Mouse (Mus musculus) olfactory bulb, adult 2 months (tissue): ENCODE measurements around the gene Macf1.

Experiments
- CTCF ChIP-seq: fragments of 200-500 bp; IDR thresholded peaks from 2 replicates; pipeline ENCODE4 v1.5.1; 2012; ENCODE audit warnings: low read depth, mild to moderate bottlenecking, low read length, moderate library complexity; ENCODE audit not compliant: insufficient read depth
- POLR2A ChIP-seq: fragments of 200-500 bp; IDR thresholded peaks from 2 replicates; pipeline ENCODE4 v1.6.1; 2012; ENCODE audit warnings: mild to moderate bottlenecking, low read depth, low read length, moderate library complexity; ENCODE audit not compliant: insufficient read depth

DNA sequence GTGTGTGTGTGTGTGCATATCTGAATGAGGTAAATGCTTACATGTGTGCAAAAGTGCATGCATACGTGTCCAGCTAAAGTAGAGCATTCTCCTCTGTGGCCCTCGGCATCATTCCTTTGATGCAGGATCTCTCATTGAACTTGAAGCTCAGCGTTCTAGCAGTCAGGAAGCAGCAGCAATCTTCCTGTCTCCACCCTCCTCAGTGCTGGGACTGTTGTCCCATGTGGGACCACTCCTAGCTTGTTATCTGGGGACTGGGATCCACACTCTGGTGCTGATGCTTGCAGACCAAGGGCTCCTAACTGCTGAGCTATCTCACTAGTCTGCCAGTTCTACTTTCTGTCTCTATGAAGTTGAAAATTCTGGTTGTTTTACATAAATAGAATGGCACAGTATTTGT is 52.5 kb downstream of the Macf1 start:
- TF ChIP-seq POLR2A = no peak
- no peak for TF ChIP-seq CTCF
